29 mouse cellular contexts compared by ENCODE assay signal in the genomic region with DNA sequence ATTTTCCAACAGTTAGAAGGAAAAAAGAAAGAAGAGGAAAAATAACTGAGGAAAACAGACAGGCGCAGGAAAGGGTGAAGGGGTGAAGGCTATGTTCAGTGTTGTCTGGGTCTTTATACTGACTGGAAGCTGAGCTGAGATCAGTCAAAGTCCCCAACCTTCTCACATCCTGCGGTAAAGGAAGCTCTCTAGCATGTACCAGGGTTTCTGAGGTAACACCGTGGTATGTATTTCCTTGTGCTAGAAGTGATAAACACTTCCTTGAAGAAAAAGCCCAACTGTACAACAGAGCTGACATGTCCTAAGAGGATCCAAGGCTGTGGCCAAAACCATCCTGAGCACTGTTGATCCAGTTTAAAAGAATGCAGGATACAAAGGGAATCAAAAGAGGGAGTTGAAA. TPM values are rescaled to one million over a fixed set of nuclear protein-coding genes. Genes with fewer than 3 reads are reported as not detected.
DNase-seq lines count a peak whose midpoint lies in the region; ATAC-seq and TF ChIP-seq lines count a peak whose summit lies in the region.
"Had no signal": no experiment of that assay in that cellular context is flagged by ENCODE, and none has a peak within 500 bp of the region (broad histone marks: within the 10 kb centered on the region; RNA-seq: fewer than 3 reads in every experiment).

No protein-coding gene starts in this region.

- WGBS in thymus, adult 2 months, result 13% methylated on average over 3 of the region's 3 CpGs

- peak overlapping the region; percentile 76 for H3K27ac ChIP-seq in thymus, adult 2 months (ENCODE audit: control insufficient read depth, insufficient read depth, low read length)
- H3K27ac ChIP-seq: heart, embryonic 10.5 days; heart, embryonic 15.5 days; hindbrain, embryonic 12.5 days; hindbrain, postnatal 0 days; liver, embryonic 14.5 days; macrophage; midbrain, embryonic 15.5 days; stomach, embryonic 15.5 days had no signal

- H3K4me1 ChIP-seq in thymus, adult 2 months (replicated peaks; ENCODE audit: control insufficient read depth, insufficient read depth, low read length), result peaks cover 8% of the 10 kb centered on the region
- H3K4me1 ChIP-seq: hindbrain, embryonic 12.5 days; midbrain, embryonic 15.5 days; stomach, embryonic 15.5 days had no signal

- TF ChIP-seq CTCF in thymus, adult 2 months (IDR thresholded peaks at IDR 0.05; ENCODE audit: borderline replicate concordance, control insufficient read depth, extremely low read depth, insufficient read depth, low read length, poor library complexity), result no peak

- no peak for DNase-seq in thymus, adult 2 months
- DNase-seq in thymus, postnatal 4 days, result no peak
- DNase-seq in T-cell, adult 2 months (ENCODE audit: low spot score), result peak; percentile 57
- DNase-seq in ovary, postnatal 36 days (ENCODE audit: low spot score), result no peak
- no peak for DNase-seq in heart, adult 18-20 months
- DNase-seq in heart, adult 11 months, result no peak
- DNase-seq: adrenal gland, postnatal 14 days; cerebellum, adult 11 months; cerebellum, adult 9-10 months; cerebellum, postnatal 36 days; forebrain, postnatal 0 days; kidney, adult 9 months; kidney, postnatal 10 days; layer of hippocampus, postnatal 36 days; liver; lung, adult 2 months; lung, postnatal 10 days had no signal

- no peak for TF ChIP-seq POLR2A in thymus, adult 2 months (IDR thresholded peaks at IDR 0.05; ENCODE audit: control insufficient read depth, extremely low read depth, insufficient read depth, low read length, poor library complexity)

- H3K27me3 ChIP-seq in thymus, adult 2 months (ENCODE audit: control insufficient read depth, insufficient read depth, low read length), result no peaks in the 10 kb centered on the region
- H3K27me3 ChIP-seq: heart, embryonic 15.5 days; hindbrain, embryonic 12.5 days; midbrain, embryonic 15.5 days; stomach, embryonic 15.5 days had no signal

- no peak overlapping the region for H3K4me3 ChIP-seq in thymus, adult 2 months (ENCODE audit: control insufficient read depth, insufficient read depth, low read length)
- H3K4me3 ChIP-seq: erythroblast, embryonic 14.5 days; heart, embryonic 10.5 days; heart, embryonic 15.5 days; hindbrain, embryonic 12.5 days; midbrain, embryonic 15.5 days; stomach, embryonic 15.5 days had no signal

- H3K36me3 ChIP-seq in thymus, adult 2 months (ENCODE audit: control insufficient read depth, insufficient read depth, low read length), result no peaks in the 10 kb centered on the region
- H3K36me3 ChIP-seq: G1E; heart, embryonic 10.5 days; heart, embryonic 15.5 days; hindbrain, embryonic 12.5 days; midbrain, embryonic 15.5 days; stomach, embryonic 15.5 days had no signal

- peak; percentile 97 for ATAC-seq in inflammation-experienced regulatory T-cells, adult 6 months
- ATAC-seq: forebrain, postnatal 0 days; hindbrain, postnatal 0 days; intestine, postnatal 0 days; midbrain, embryonic 15.5 days had no signal

RNA-seq across cellular contexts. Expression of a gene that starts 6.8 kb away (rescaled TPM):
- 115 and 125 TPM in 2 replicates for polyA plus RNA-seq in thymus, adult 2 months (2012; rRNA removed)
- 100 to 1,000 TPM in 2 of 3 experiments, 10 to 100 TPM in 1; 27.3 to 231 (median 181) TPM for polyA plus RNA-seq in inflammation-experienced regulatory T-cells, adult 6 months (2017; shearing (Covaris generic))
- total RNA-seq in heart, adult 18-20 months (2021), result 10 to 100 TPM; 37.5 to 44.4 TPM
